Comparison of ENCODE assay signal across 30 mouse cellular contexts in the genomic region with DNA sequence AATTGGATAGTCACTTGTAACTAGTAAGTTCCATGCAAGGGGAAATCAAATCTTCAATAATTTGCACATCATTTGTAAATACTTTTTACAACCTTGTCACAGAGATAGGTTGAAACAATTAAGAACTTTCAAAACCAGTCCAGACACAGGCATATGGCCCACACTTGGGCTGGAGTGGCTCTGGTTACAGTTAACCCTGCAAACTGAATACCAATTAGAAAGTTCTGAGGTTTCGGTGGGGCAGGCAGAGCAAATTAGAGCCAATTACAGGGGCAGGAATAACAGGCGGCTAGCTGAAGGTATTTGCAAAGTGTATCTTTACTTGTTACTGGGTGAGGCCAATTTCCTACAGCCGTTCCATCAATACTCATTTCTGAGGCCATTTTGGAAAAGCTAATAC.
DNase-seq lines count a peak whose midpoint lies in the region; ATAC-seq and TF ChIP-seq lines count a peak whose summit lies in the region.
"Had no signal": no experiment of that assay in that cellular context is flagged by ENCODE, and none has a peak within 500 bp of the region (broad histone marks: within the 10 kb centered on the region; RNA-seq: fewer than 3 reads in every experiment).

No protein-coding gene starts in this region.

- H3K36me3 ChIP-seq in embryonic facial prominence, embryonic 14.5 days (ENCODE audit: control insufficient read depth, insufficient read depth, low read length), result no peaks in the 10 kb centered on the region
- H3K36me3 ChIP-seq in limb, embryonic 10.5 days, result no peaks in the 10 kb centered on the region
- no peaks in the 10 kb centered on the region for H3K36me3 ChIP-seq in intestine, embryonic 16.5 days (ENCODE audit: control insufficient read depth, insufficient read depth, low read length)
- H3K36me3 ChIP-seq: embryonic facial prominence, embryonic 13.5 days; forebrain, embryonic 10.5 days; heart, embryonic 10.5 days; heart, embryonic 13.5 days; hindbrain, embryonic 12.5 days had no signal

- H3K9ac ChIP-seq in embryonic facial prominence, embryonic 14.5 days (ENCODE audit: low read depth, low read length), result no peak overlapping the region
- no peak overlapping the region for H3K9ac ChIP-seq in intestine, embryonic 16.5 days (ENCODE audit: low read depth, low read length)
- H3K9ac ChIP-seq: embryonic facial prominence, embryonic 13.5 days; forebrain, embryonic 13.5 days; heart, embryonic 13.5 days; hindbrain, embryonic 12.5 days had no signal

- H3K27me3 ChIP-seq in embryonic facial prominence, embryonic 14.5 days (replicated peaks; ENCODE audit: control insufficient read depth, insufficient read depth, low read length), result no peaks in the 10 kb centered on the region
- no peaks in the 10 kb centered on the region for H3K27me3 ChIP-seq in limb, embryonic 10.5 days (ENCODE audit: low read depth, poor library complexity, severe bottlenecking)
- no peaks in the 10 kb centered on the region for H3K27me3 ChIP-seq in intestine, embryonic 16.5 days (replicated peaks; ENCODE audit: control insufficient read depth, insufficient read depth, low read length)
- H3K27me3 ChIP-seq: CH12.LX; forebrain, embryonic 13.5 days; heart, embryonic 13.5 days; hindbrain, embryonic 12.5 days; Patski had no signal

- H3K4me1 ChIP-seq in embryonic facial prominence, embryonic 14.5 days (ENCODE audit: control insufficient read depth, insufficient read depth, low read length), result peaks cover 18% of the 10 kb centered on the region
- peaks cover 47% of the 10 kb centered on the region for H3K4me1 ChIP-seq in limb, embryonic 10.5 days
- 0 out of 2 replicates have a peak, but pooled peaks cover 2% of the 10 kb centered on the region for H3K4me1 ChIP-seq in intestine, embryonic 16.5 days (ENCODE audit: control insufficient read depth, insufficient read depth, low read length)

- H3K4me2 ChIP-seq in embryonic facial prominence, embryonic 14.5 days (ENCODE audit: low read depth, low read length), result no peak overlapping the region
- no peak overlapping the region for H3K4me2 ChIP-seq in intestine, embryonic 16.5 days (ENCODE audit: low read depth, low read length)
- H3K4me2 ChIP-seq: embryonic facial prominence, embryonic 13.5 days; forebrain, embryonic 13.5 days; heart, embryonic 13.5 days; hindbrain, embryonic 12.5 days had no signal

- no peak for TF ChIP-seq CTCF in brain, embryonic 14.5 days (IDR thresholded peaks at IDR 0.05; ENCODE audit: borderline replicate concordance, extremely low read depth, insufficient read depth, insufficient read length)

- 51% methylated on average over 3 of the region's 3 CpGs for whole genome bisulfite sequencing in embryonic facial prominence, embryonic 14.5 days
- WGBS in limb, embryonic 10.5 days, result 16% methylated on average over 3 of the region's 3 CpGs
- 80% methylated on average over 3 of the region's 3 CpGs for WGBS in intestine, embryonic 16.5 days

- no peak overlapping the region for H3K4me3 ChIP-seq in embryonic facial prominence, embryonic 14.5 days (ENCODE audit: low read depth, low read length)
- no peak overlapping the region for H3K4me3 ChIP-seq in limb, embryonic 10.5 days
- no peak overlapping the region for H3K4me3 ChIP-seq in intestine, embryonic 16.5 days (ENCODE audit: low read length)
- H3K4me3 ChIP-seq: embryonic facial prominence, embryonic 13.5 days; forebrain, embryonic 10.5 days; forebrain, embryonic 13.5 days; heart, embryonic 10.5 days; heart, embryonic 13.5 days; hindbrain, embryonic 12.5 days had no signal

- DNase-seq in brain, embryonic 14.5 days (ENCODE audit: low read depth), result peak; percentile 46
- peak; percentile 28 for DNase-seq in embryo, embryonic 11 days
- DNase-seq in embryonic facial prominence, embryonic 14.5 days (ENCODE audit: low spot score), result peak; percentile 24
- peak; percentile 44 for DNase-seq in limb, embryonic 10.5 days (ENCODE audit: low spot score)
- DNase-seq in lung, postnatal 14 days, result no peak
- DNase-seq in heart, adult 9 months (ENCODE audit: low spot score in 2 of 2), result no peak
- DNase-seq: adrenal gland, postnatal 10 days; adrenal gland, postnatal 36 days; B cell, adult 2 months; cerebellum, adult 11 months; cerebellum, adult 8-10 months; cerebellum, postnatal 10 days; cerebellum, postnatal 36 days; gastrocnemius, postnatal 25 days; heart, adult 18-20 months; kidney, adult 2 months had no signal

- H3K27ac ChIP-seq in embryonic facial prominence, embryonic 14.5 days (replicated peaks; ENCODE audit: low read depth, low read length), result no peak overlapping the region
- no peak overlapping the region for H3K27ac ChIP-seq in limb, embryonic 10.5 days
- H3K27ac ChIP-seq in intestine, embryonic 16.5 days (ENCODE audit: low read length), result no peak overlapping the region
- H3K27ac ChIP-seq: embryonic facial prominence, embryonic 13.5 days; forebrain, embryonic 10.5 days; forebrain, embryonic 13.5 days; heart, embryonic 10.5 days; heart, embryonic 13.5 days; hindbrain, embryonic 12.5 days had no signal

- no peak for TF ChIP-seq POLR2A in brain, embryonic 14.5 days (IDR thresholded peaks at IDR 0.05; ENCODE audit: borderline replicate concordance, extremely low read depth, insufficient read depth, insufficient read length, poor library complexity, severe bottlenecking)

- no peaks in the 10 kb centered on the region for H3K9me3 ChIP-seq in embryonic facial prominence, embryonic 14.5 days (ENCODE audit: control insufficient read depth, low read length)
- no peaks in the 10 kb centered on the region for H3K9me3 ChIP-seq in limb, embryonic 10.5 days (replicated peaks)
- H3K9me3 ChIP-seq in intestine, embryonic 16.5 days (ENCODE audit: control insufficient read depth, low read length), result no peaks in the 10 kb centered on the region
- H3K9me3 ChIP-seq: embryonic facial prominence, embryonic 13.5 days; forebrain, embryonic 10.5 days; forebrain, embryonic 13.5 days; G1E; heart, embryonic 10.5 days; heart, embryonic 13.5 days; hindbrain, embryonic 12.5 days had no signal

- ATAC-seq in embryonic facial prominence, embryonic 14.5 days (ENCODE audit: low read depth), result no peak
- no peak for ATAC-seq in intestine, embryonic 16.5 days
- ATAC-seq: forebrain, embryonic 13.5 days; forebrain, embryonic 16.5 days; hindbrain, embryonic 16.5 days; inflammation-experienced regulatory T-cells, adult 6 months; intestine, postnatal 0 days; Patski had no signal

Comparison
In these comparisons a context has a peak if more than half of its experiments do, and no peak if none do; other contexts are left out.
1. DNase-seq: peak in brain, embryonic 14.5 days (single experiment), embryo, embryonic 11 days (single experiment), embryonic facial prominence, embryonic 14.5 days (single experiment) and limb, embryonic 10.5 days (single experiment); none in lung, postnatal 14 days (single experiment) and heart, adult 9 months (0 of 2).